Mouse (Mus musculus) liver, adult 2 months (tissue): ENCODE results near the gene H2-DMa.

Experiments
- CTCF ChIP-seq: fragments of 200-500 bp; IDR thresholded peaks from 2 replicates; pipeline ENCODE4 v1.5.1; 2011; ENCODE audit warnings: low read depth, low read length, control low read depth
- POLR2A ChIP-seq: fragments of 200-500 bp; IDR thresholded peaks from 2 replicates; pipeline ENCODE4 v1.6.1; 2011; ENCODE audit warnings: low read length, control low read depth; ENCODE audit not compliant: insufficient read depth; ENCODE audit errors: extremely low read depth

DNA sequence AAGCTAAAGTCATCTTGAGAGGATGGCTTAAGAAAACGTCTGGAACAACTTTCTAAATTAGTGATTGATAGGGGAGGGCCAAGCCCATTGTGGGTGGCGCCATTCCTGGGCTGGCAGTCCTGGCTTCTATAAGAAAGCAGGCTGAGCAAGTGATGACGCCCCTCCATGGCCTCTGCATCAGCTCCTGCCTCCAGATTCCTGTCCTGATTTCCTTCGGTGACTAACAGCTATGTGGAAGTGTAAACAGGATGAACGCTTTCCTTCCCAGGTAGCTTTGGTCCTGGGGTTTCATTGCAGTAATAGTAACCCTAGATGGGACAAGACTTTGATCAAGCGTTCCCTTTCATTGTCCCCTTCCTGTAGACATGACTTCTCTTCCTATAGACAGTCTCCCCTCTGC, 59.7 kb downstream of the H2-DMa start:
- no peak for TF ChIP-seq CTCF
- no peak for TF ChIP-seq POLR2A
